Mouse (Mus musculus) ES-E14 (cell line): ENCODE data around the gene AI481877. TPM values are rescaled to one million over a fixed set of nuclear protein-coding genes. Genes with fewer than 3 reads are reported as not detected.

Source experiments
- DNase-seq: peaks from one replicate; pipeline ENCODE4 v3.0.0-alpha.2; 2013; ENCODE audit warnings: low read depth, low spot score
- H3K27ac ChIP-seq: 2 replicates; pipeline ENCODE4 v1.5.1; 2012; ENCODE audit warnings: low read depth, mild to moderate bottlenecking, low read length, moderate library complexity, mixed read lengths; ENCODE audit not compliant: poor library complexity, insufficient read depth, severe bottlenecking
- H3K36me3 ChIP-seq: 2 replicates; pipeline ENCODE4 v1.6.1; 2012; ENCODE audit warnings: mild to moderate bottlenecking, low read length, moderate library complexity, mixed read lengths; ENCODE audit not compliant: control insufficient read depth, poor library complexity, insufficient read depth, severe bottlenecking
- H3K4me1 ChIP-seq, 2 experiments: fragments of 150-350 bp in 1 of 2; sonication (generic) in 1 of 2; 2 replicates each; pipeline ENCODE4 v1.6.1; 2012; ENCODE audit warnings: low read length in 2 of 2, mild to moderate bottlenecking in 1 of 2, mixed read lengths in 1 of 2; ENCODE audit not compliant: control insufficient read depth in 2 of 2, insufficient read depth in 2 of 2, poor library complexity in 1 of 2
- H3K4me3 ChIP-seq, 2 experiments: fragments of 150-350 bp in 1 of 2; sonication (generic) in 1 of 2; 2 replicates each; pipeline ENCODE4 v1.5.1; 2012; ENCODE audit warnings: low read length in 2 of 2, low read depth in 1 of 2, mild to moderate bottlenecking in 1 of 2, mixed read lengths in 1 of 2; ENCODE audit not compliant: insufficient read depth in 1 of 2, poor library complexity in 1 of 2, severe bottlenecking in 1 of 2
- H3K9ac ChIP-seq: 2 replicates; pipeline ENCODE4 v1.6.1; 2012; ENCODE audit warnings: low read depth, mild to moderate bottlenecking, low read length, mixed read lengths; ENCODE audit not compliant: poor library complexity, insufficient read depth, severe bottlenecking
- H3K9me3 ChIP-seq: fragments of 150-350 bp; sonication (generic); 2 replicates; pipeline ENCODE4 v1.6.1; 2012; ENCODE audit warnings: low read depth, mild to moderate bottlenecking, low read length; ENCODE audit not compliant: control insufficient read depth, insufficient read depth
- ZC3H11A ChIP-seq: IDR thresholded peaks from 2 replicates; pipeline ENCODE4 v1.6.1; 2012; ENCODE audit warnings: low read depth, mild to moderate bottlenecking, inconsistent platforms, low read length, borderline replicate concordance
- ZNF384 ChIP-seq: IDR thresholded peaks from 2 replicates; pipeline ENCODE4 v1.6.1; 2012; ENCODE audit warnings: low read depth, low read length, inconsistent platforms
- in situ Hi-C, 2 experiments: fragments of 600-800 bp; cut with MboI; formaldehyde crosslinking; loops; one replicate each; pipeline ENCODE4 v1.15.1; 2025; ENCODE audit warnings: low sequenced_read_pairs in 2 of 2, inconsistent platforms in 1 of 2; ENCODE audit not compliant: unreplicated experiment in 2 of 2
- total RNA-seq: library from RNA; depleted of rRNA; stranded (reverse); fragments of 300-350 nt; gene quantifications from 2 replicates; pipeline ENCODE4 v1.2.3, GENCODE M21; 2012; rRNA removed

AI481877 gene
- total RNA-seq, 1 experiment, result 0.98 TPM

DNA sequence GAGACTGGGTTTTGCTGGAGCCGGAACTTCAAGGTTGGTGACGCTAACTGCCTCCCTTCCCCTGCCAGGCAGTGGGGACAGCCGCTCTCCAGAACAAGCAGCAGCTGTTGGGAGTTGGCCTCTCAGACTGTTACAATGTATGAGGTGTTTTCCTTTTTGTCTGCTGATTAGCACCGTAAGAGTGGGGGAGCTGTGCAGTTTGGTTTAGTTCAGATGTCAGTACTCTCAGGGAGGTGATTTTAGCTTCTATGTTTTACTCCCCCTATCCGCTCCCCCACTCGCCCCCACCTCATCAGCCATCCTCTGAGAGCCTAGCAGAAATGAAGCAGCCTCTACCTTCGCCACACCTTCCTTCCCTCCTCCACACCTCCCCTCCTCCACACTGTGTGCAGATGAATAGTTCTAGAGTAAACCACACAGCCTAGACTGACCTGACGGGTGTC is 143.5 kb downstream of the AI481877 start:
- H3K4me1 ChIP-seq, result peaks cover 2 to 6% of the 10 kb centered on the region in 2 experiments; a peak in 1 of 4 replicates
- H3K9me3 ChIP-seq, result no peaks in the 10 kb centered on the region
- no peak for DNase-seq
- no peak for TF ChIP-seq ZC3H11A
- no peaks in the 10 kb centered on the region for H3K36me3 ChIP-seq
- H3K27ac ChIP-seq, result no peak overlapping the region
- in situ Hi-C loops, result no loop called here
- H3K4me3 ChIP-seq, result no peak overlapping the region
- H3K9ac ChIP-seq, result no peak overlapping the region

DNA sequence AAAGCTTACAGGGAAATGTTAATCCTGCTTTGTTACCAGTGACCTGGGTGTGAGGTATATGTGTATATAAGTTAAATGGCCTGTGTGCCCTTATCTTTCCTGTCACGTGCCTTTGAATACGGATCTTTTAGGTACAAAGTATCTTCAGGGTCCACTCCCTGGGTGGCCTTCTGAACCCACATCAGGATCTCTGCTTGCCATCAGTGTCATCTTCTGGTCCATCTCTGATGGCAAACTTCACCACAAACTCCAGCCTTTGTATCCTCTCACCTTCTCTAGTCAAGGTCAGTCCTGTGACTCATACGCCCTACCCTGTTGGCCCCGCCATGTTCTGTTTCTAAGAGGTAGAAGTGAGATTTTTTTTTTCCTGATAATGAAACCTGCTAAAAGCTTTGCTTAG is 144.0 kb downstream of the AI481877 start, which contains the start of gene Dnajc25:
TSS of gene Dnajc25 (plus strand) at position 301 of the 400 bp plus-strand sequence.
- Histone ChIP-seq H3K27ac (no peak within 1 kb of the TSS), H3K36me3 (no peaks in the 10 kb centered on the region), H3K9me3 (no peaks in the 10 kb centered on the region), H3K9ac (no peak within 1 kb of the TSS), H3K4me1 (peaks cover 2 to 6% of the 10 kb centered on the region in 2 experiments; a peak in 1 of 4 replicates), H3K4me3 (no peak within 1 kb of the TSS)
- in situ Hi-C loops, result no loop called here
- DNase-seq, result no peak
- no peak for TF ChIP-seq ZNF384

Other genes with a start within 250 kb of the AI481877 start
- gene Ecpas, start 226.2 kb downstream of the AI481877 start, total RNA-seq, result 10.6 and 23.9 TPM in 2 replicates
- gene Zkscan16, start 195.4 kb downstream of the AI481877 start, total RNA-seq, result 0.63 and 0.80 TPM in 2 replicates
- gene Ptgr1, start 151.9 kb downstream of the AI481877 start, total RNA-seq, result 8.0 and 14.4 TPM in 2 replicates
- gene Dnajc25, start 143.9 kb downstream of the AI481877 start, total RNA-seq, result 7.8 and 12.0 TPM in 2 replicates
- not detected in 2 replicates for gene Gm20503, start 135.8 kb downstream of the AI481877 start, total RNA-seq
- gene Gng10, start 103.9 kb downstream of the AI481877 start, total RNA-seq, result 12.6 and 25.3 TPM in 2 replicates
- gene Ugcg, start 50.3 kb upstream of the AI481877 start, total RNA-seq, result 40.2 and 56.4 TPM in 2 replicates